Mouse (Mus musculus): ENCODE data around the gene Iah1. TPM values are rescaled to one million over a fixed set of nuclear protein-coding genes. Genes with fewer than 3 reads are reported as not detected.

Iah1 gene
- 10 to 100 TPM; 12.6 to 15.7 TPM for total RNA-seq (2021)

GRCm38 (mm10) chr12:21315923-21316868, at the start of gene Iah1:
TSS of gene Iah1 (plus strand) at chr12:21316389.
- DNase-seq (ENCODE audit: low spot score): peak; percentile 69
- intact Hi-C loops (cut with DNase I): loop anchor here (5.0 to 10.0 kb wide), 3 partner anchors 56 to 299 kb away; partner anchors contain the start of gene Adam17

- intact Hi-C loops (cut with DNase I): loop anchor here (5.0 kb wide), 1 partner anchor 189 kb away; no protein-coding TSS in a partner anchor
- DNase-seq (ENCODE audit: low spot score): no peak
These were observed 49.4 kb upstream of the Iah1 start for GRCm38 (mm10) chr12:21266784-21267098.

DNA sequence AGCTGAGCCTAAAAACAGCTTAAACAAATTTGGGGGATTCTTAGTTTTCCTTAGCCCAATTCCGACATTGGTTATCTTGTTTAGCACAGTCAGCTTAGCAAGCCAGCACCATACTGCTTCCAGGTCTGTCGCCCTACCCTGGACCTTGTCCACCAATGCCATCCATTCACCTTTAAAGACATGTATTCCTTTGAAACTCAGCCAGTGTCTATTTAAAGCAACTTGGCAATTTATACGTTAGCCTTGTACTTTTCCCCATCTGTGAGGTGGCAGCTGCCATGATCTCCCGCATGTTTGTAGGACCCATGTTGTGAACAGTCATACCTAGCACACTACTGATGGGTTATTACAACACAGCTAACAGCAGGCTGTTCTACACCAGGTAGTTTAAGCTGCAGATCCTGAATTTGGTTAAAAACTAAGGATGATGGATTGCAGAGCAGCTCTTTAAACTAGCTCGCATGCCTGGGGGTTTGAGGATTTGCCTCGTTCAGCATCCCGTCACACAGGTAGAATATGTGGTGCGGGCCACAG, 48.0 kb upstream of the Iah1 start:
- intact Hi-C loops (cut with DNase I): loop anchor here (5.0 kb wide), 1 partner anchor 191 kb away; no protein-coding TSS in a partner anchor
- DNase-seq (ENCODE audit: low spot score): no peak

GRCm38 (mm10) chr12:21274446-21274845, 41.7 kb upstream of the Iah1 start:
- intact Hi-C loops (cut with DNase I): no loop called here
- no peak for DNase-seq (ENCODE audit: low spot score)

DNA sequence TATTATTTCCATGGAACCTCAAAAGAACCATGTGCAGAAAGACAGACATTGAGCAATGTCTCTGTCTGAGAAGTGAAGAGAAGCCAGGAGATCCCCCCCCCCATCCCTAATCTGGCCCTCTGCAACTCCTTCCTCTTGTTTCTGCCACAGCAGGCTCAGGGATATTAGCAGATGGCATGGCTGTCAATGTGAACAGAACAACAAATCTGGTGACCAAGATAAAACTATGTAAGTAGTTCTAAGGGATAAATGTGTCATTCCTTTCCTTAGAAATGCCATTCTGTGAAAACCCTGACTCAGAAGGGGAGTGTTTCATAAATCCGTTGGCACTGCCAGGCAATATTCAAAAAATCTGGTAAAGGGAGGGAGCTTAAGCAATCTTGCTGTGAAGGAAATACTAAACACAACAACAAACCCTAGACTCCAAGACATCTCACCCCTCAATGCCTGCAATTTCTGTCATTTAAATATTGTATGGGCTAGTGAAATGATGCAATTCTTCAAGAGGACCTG, 38.8 kb upstream of the Iah1 start:
- intact Hi-C loops (cut with DNase I): no loop called here
- no peak for DNase-seq (ENCODE audit: low spot score)

DNA sequence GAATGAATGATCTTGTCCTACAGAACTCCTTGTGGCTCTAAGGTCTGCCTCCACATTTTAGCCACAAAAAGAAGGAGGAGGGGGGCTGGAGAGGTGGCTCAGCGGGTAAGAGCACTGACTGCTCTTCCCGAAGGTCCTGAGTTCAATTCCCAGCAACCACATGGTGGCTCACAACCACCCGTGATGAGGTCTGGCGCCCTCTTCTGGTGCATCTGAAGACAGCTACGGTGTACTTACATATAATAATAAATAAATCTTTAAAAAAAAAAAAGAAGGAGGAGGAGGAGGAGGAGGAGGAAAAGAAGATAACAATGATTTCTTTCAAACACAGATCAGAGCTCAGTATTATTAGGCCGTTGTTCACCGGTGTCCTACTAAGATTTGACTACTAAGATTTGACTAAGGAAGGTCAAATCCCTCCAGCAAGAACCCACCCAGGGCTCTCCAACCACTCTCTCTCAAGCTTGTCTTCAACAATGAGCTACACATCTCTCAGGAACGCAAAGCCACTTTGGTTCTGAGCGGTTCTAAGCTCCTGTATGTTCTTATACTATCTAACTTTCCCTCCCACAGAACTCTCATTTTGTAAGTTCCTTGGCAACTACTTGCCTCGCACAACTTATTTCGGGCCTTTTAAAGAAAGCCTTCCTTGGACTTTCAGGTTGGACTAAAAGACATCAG, 31.3 kb upstream of the Iah1 start, which contains the start of gene Cpsf3:
Gene Cpsf3, plus strand, starts transcription at position 631 of the 681 bp plus-strand sequence.
- intact Hi-C loops (cut with DNase I): loop anchor here (5.0 kb wide), 1 partner anchor 87 kb away; the partner anchor contains the start of gene Adam17
- no peak for DNase-seq (ENCODE audit: low spot score)

GRCm38 (mm10) chr12:21285508-21286242, 30.5 kb upstream of the Iah1 start:
- intact Hi-C loops (cut with DNase I): loop anchor here (5.0 kb wide), 1 partner anchor 87 kb away; the partner anchor contains the start of gene Adam17
- DNase-seq (ENCODE audit: low spot score): no peak

GRCm38 (mm10) chr12:21286243-21286622, 30.0 kb upstream of the Iah1 start, which contains the start of gene Itgb1bp1:
TSS of gene Itgb1bp1 (minus strand) at chr12:21286284.
- DNase-seq (ENCODE audit: low spot score): peak; percentile 97
- intact Hi-C loops (cut with DNase I): loop anchor here (5.0 kb wide), 1 partner anchor 86 kb away; the partner anchor contains the start of gene Adam17

DNA sequence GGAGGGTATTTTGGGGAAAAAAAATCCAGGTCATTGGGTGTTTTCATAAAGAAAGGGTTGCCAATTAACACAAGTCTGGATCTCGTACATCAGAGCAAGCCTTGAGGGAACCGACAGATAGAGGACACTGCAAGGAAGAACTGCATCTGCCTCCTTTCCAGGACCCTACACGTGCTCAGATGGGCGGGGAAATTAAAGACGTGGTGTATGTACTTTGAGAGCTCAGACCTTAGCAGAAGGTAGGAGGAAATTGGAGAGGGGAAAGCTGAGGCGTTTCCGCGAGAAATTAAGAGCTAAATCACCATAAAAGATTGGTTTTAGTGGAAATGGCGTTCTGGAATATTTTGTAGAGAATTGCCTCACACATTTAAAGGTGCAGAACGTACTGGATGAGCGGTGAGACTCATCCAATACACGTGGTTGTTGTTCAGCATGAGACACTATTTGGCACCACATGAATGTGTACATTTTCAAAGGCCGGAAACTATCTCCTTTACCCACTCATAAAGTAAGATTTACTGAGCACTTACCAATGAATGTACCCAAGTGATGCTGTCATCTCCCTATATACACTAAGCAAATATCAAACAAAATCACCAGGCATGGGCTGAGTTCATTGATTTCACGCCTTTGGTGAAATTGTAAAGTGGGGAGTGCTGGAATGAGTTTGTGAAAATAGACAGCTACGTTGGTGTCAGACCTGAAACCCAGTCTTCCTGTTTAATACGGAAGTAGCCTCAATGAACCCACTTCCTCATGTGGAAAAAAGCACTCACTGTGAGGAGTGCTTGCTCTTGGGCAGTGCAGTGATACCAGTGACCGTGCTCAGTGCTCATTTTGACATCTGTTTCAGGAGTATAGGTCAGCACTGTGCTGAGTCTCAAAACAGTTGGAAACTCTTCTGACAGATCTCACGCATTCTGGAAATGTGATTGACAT, 29.2 kb upstream of the Iah1 start:
- no peak for DNase-seq (ENCODE audit: low spot score)
- intact Hi-C loops (cut with DNase I): loop anchor here (5.0 kb wide), 1 partner anchor 85 kb away; the partner anchor contains the start of gene Adam17

- intact Hi-C loops (cut with DNase I): loop anchor here (5.0 kb wide), 1 partner anchor 83 kb away; the partner anchor contains the start of gene Adam17
These were observed 27.3 kb upstream of the Iah1 start for GRCm38 (mm10) chr12:21288716-21289395.

GRCm38 (mm10) chr12:21289651-21290050, 26.5 kb upstream of the Iah1 start:
- DNase-seq (ENCODE audit: low spot score): no peak
- intact Hi-C loops (cut with DNase I): loop anchor here (5.0 kb wide), 1 partner anchor 83 kb away; the partner anchor contains the start of gene Adam17

More at GRCm38 (mm10) chr12:21288716-21289395, 27.3 kb upstream of the Iah1 start:
- no peak for DNase-seq (ENCODE audit: low spot score)

- DNase-seq (ENCODE audit: low spot score): no peak
- intact Hi-C loops (cut with DNase I): no loop called here
These were observed 17.3 kb upstream of the Iah1 start for GRCm38 (mm10) chr12:21298856-21299255.

DNA sequence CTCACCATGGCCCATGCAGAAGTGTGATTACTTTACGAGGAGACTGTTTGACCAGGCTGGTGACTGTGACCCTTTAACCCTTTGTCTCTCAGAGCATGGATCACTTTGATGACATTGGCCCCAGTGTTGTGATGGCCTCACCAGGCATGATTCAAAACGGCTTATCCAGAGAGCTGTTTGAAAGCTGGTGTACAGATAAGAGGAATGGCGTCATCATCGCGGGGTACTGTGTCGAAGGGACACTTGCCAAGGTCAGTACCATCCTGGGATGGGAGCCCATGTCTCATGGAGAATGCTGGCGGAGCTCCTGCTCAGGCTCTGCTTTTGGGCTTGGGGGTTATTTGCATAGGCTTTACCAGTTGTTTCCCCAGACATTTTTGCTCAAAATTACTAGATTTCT, 14.9 kb upstream of the Iah1 start:
- intact Hi-C loops (cut with DNase I): no loop called here
- no peak for DNase-seq (ENCODE audit: low spot score)

GRCm38 (mm10) chr12:21301932-21302331, 14.3 kb upstream of the Iah1 start:
- intact Hi-C loops (cut with DNase I): no loop called here
- no peak for DNase-seq (ENCODE audit: low spot score)

GRCm38 (mm10) chr12:21302361-21302783, 13.8 kb upstream of the Iah1 start:
- no peak for DNase-seq (ENCODE audit: low spot score)
- intact Hi-C loops (cut with DNase I): no loop called here

GRCm38 (mm10) chr12:21305741-21306140, 10.4 kb upstream of the Iah1 start:
- DNase-seq (ENCODE audit: low spot score): no peak
- intact Hi-C loops (cut with DNase I): no loop called here

GRCm38 (mm10) chr12:21306721-21307120, 9.5 kb upstream of the Iah1 start:
- intact Hi-C loops (cut with DNase I): no loop called here
- DNase-seq (ENCODE audit: low spot score): no peak

Data from heart, postnatal 25 days (tissue).